Mouse (Mus musculus): ENCODE results near the gene Cacna2d1. TPM values are rescaled to one million over a fixed set of nuclear protein-coding genes. Genes with fewer than 3 reads are reported as not detected.
A peak's percentile ranks its signal among the peaks of the same experiment; 100 is the strongest.

Cacna2d1 gene
- polyA plus RNA-seq, 1 experiment from 2014 or later: 7.0 TPM

DNA sequence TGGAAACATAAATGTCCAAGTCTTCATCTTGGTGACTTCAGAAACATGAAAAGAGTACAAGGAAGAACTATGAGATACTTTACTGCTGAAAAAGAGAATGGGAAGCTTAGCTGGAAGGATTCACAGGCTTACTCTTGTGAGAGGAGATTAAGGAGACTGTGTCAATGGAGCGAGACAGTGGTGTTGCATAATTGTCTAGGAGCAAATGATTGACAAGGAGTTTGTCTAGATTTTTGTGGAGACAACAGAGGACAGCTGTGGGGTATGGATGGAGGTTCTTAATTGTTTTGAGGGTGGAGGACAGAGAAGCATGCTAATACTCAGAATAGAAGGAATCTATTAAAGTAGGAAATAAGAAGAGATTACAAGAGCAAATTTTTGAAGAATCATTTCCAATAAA is 100.8 kb downstream of the Cacna2d1 start:
- Histone ChIP-seq H3K9me3 (replicated peaks) (no peaks in the 10 kb centered on the region), H3K4me3 (no peak overlapping the region), H3K27ac (no peak overlapping the region), H3K36me3 (no peaks in the 10 kb centered on the region), H3K27me3 (ENCODE audit: low read depth, poor library complexity, severe bottlenecking) (no peaks in the 10 kb centered on the region), H3K4me1 (no peaks in the 10 kb centered on the region)
- no peak for DNase-seq (ENCODE audit: low spot score)
- WGBS: 92% methylated on average over 1 of the region's 1 CpGs

- Histone ChIP-seq H3K36me3 (no peaks in the 10 kb centered on the region), H3K27ac (no peak overlapping the region), H3K4me3 (no peak overlapping the region), H3K9me3 (replicated peaks) (no peaks in the 10 kb centered on the region), H3K27me3 (ENCODE audit: low read depth, poor library complexity, severe bottlenecking) (no peaks in the 10 kb centered on the region), H3K4me1 (peaks cover 10% of the 10 kb centered on the region)
- 83% methylated on average over 6 of the region's 6 CpGs for WGBS
- DNase-seq (ENCODE audit: low spot score): no peak
Measured at GRCm38 (mm10) chr5:16045147-16045878, 110.8 kb downstream of the Cacna2d1 start.

DNA sequence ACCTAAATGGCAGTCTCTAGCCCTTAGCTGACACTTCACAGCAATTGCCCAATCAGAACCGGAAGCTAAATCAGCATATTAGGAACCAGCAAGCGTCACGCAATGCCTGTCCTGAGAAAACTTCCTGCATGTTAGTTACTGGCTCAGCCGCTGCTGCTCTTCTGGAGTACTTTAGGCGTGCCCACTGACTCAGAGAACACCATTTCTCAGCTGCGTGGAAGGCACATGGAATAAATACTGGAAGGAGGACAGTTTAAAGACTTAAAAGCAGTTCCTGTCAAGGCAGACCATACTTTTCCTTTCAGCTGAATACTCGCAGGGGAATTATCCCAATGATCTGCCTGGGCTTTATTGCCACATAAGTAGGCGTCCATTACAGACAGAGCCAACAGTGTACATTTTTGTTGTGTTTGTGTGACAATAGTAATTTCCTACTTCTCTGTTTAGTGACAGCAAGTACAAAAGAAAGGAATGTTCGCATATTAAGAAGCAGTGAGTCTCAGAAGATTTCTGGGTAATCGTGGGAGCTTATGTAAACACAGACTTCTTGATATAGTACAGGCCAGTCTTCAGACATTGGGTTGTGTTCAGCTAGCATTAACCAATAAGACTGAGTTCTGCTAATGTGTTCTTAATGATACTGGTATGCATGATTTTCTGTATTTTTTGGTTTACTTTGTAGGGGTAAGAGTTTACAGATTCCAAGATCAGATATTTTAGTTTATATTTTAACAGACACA is 113.1 kb downstream of the Cacna2d1 start:
- Histone ChIP-seq H3K27me3 (ENCODE audit: low read depth, poor library complexity, severe bottlenecking) (no peaks in the 10 kb centered on the region), H3K4me1 (peaks cover 10% of the 10 kb centered on the region), H3K27ac (no peak overlapping the region; the same call in 1 of the 2 replicates), H3K9me3 (replicated peaks) (no peaks in the 10 kb centered on the region), H3K4me3 (no peak overlapping the region), H3K36me3 (no peaks in the 10 kb centered on the region)
- DNase-seq (ENCODE audit: low spot score): no peak
- WGBS: 64% methylated on average over 10 of the region's 10 CpGs

DNA sequence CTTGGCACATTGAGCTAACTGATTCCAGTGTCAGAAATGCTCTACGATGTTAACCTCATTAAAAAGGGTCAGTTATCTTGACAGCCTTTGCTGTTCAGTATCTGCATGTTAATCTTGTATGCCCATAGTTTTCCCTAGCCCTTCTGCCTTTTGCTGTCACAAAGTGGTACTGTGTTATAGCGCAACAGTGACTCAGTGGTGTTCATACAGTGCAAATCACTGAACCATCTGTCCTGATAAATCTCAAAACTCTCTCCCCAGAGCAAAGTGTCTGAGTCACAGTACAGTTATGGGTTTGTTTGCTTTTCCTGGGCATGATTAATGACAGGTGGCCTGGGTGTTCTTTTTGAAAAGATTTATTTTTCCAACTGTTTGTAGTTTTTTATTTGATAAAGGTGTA is 122.3 kb downstream of the Cacna2d1 start:
- H3K9me3 ChIP-seq (replicated peaks): no peaks in the 10 kb centered on the region
- no peak for DNase-seq (ENCODE audit: low spot score)
- no peak overlapping the region for H3K27ac ChIP-seq
- peaks cover 3% of the 10 kb centered on the region; the same call in 1 of the 2 replicates for H3K4me1 ChIP-seq
- H3K36me3 ChIP-seq: no peaks in the 10 kb centered on the region
- 58% methylated on average over 2 of the region's 2 CpGs for WGBS
- no peaks in the 10 kb centered on the region for H3K27me3 ChIP-seq (ENCODE audit: low read depth, poor library complexity, severe bottlenecking)
- no peak overlapping the region for H3K4me3 ChIP-seq

- Histone ChIP-seq H3K4me1 (peaks cover 11% of the 10 kb centered on the region), H3K9me3 (replicated peaks) (no peaks in the 10 kb centered on the region), H3K27me3 (ENCODE audit: low read depth, poor library complexity, severe bottlenecking) (no peaks in the 10 kb centered on the region), H3K27ac (no peak overlapping the region), H3K36me3 (no peaks in the 10 kb centered on the region), H3K4me3 (no peak overlapping the region)
- no peak for DNase-seq (ENCODE audit: low spot score)
- 55% methylated on average over 5 of the region's 5 CpGs for WGBS
Measured at GRCm38 (mm10) chr5:16062773-16063172, 128.3 kb downstream of the Cacna2d1 start.

- Histone ChIP-seq H3K36me3 (no peaks in the 10 kb centered on the region), H3K27me3 (ENCODE audit: low read depth, poor library complexity, severe bottlenecking) (no peaks in the 10 kb centered on the region)
- no peak for DNase-seq (ENCODE audit: low spot score)
Measured at GRCm38 (mm10) chr5:16063273-16063672, 128.8 kb downstream of the Cacna2d1 start.

GRCm38 (mm10) chr5:16063949-16064348 is 129.5 kb downstream of the Cacna2d1 start:
- 75% methylated on average over 3 of the region's 3 CpGs for WGBS
- peaks cover 11% of the 10 kb centered on the region for H3K4me1 ChIP-seq
- no peaks in the 10 kb centered on the region for H3K27me3 ChIP-seq (ENCODE audit: low read depth, poor library complexity, severe bottlenecking)
- no peak overlapping the region for H3K27ac ChIP-seq
- no peak for DNase-seq (ENCODE audit: low spot score)
- no peaks in the 10 kb centered on the region for H3K36me3 ChIP-seq
- no peaks in the 10 kb centered on the region for H3K9me3 ChIP-seq (replicated peaks)
- no peak overlapping the region for H3K4me3 ChIP-seq

More at GRCm38 (mm10) chr5:16063273-16063672, 128.8 kb downstream of the Cacna2d1 start:
- Histone ChIP-seq H3K4me1 (peaks cover 11% of the 10 kb centered on the region), H3K4me3 (no peak overlapping the region), H3K9me3 (replicated peaks) (no peaks in the 10 kb centered on the region), H3K27ac (no peak overlapping the region)

DNA sequence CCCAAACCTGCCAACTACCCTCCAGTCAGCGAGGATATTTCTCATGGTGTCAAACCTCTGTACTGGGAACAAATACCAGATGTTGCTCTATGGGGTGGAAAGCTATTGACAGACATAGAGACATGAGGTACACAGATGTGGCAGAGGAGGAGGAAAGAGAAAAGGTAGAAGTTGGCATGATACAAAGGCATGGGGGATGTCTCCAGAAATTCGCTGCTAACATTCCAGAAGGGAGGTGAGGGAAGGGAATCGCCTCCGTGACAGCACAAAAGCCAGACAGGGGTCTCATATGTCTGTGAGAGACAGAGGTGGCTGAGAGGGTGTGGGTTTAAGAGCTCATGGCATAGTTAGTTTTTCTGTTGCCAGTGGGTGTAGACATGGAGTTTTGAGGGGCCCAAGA is 131.3 kb downstream of the Cacna2d1 start:
- peaks cover 11% of the 10 kb centered on the region for H3K4me1 ChIP-seq
- H3K4me3 ChIP-seq: no peak overlapping the region
- DNase-seq (ENCODE audit: low spot score): peak; percentile 32
- no peaks in the 10 kb centered on the region for H3K9me3 ChIP-seq (replicated peaks)
- no peaks in the 10 kb centered on the region for H3K27me3 ChIP-seq (ENCODE audit: low read depth, poor library complexity, severe bottlenecking)
- H3K27ac ChIP-seq: no peak overlapping the region
- H3K36me3 ChIP-seq: no peaks in the 10 kb centered on the region
- WGBS: 55% methylated on average over 4 of the region's 4 CpGs

GRCm38 (mm10) chr5:16082253-16082652 is 147.8 kb downstream of the Cacna2d1 start:
- 79% methylated on average over 2 of the region's 2 CpGs for WGBS
- H3K4me1 ChIP-seq: peaks cover 7% of the 10 kb centered on the region
- no peak overlapping the region for H3K27ac ChIP-seq
- H3K4me3 ChIP-seq: no peak overlapping the region
- no peaks in the 10 kb centered on the region for H3K9me3 ChIP-seq (replicated peaks)
- H3K36me3 ChIP-seq: no peaks in the 10 kb centered on the region
- no peak for DNase-seq (ENCODE audit: low spot score)
- H3K27me3 ChIP-seq (ENCODE audit: low read depth, poor library complexity, severe bottlenecking): no peaks in the 10 kb centered on the region

- no peaks in the 10 kb centered on the region for H3K9me3 ChIP-seq (replicated peaks)
- no peak overlapping the region for H3K4me3 ChIP-seq
- H3K27me3 ChIP-seq (ENCODE audit: low read depth, poor library complexity, severe bottlenecking): no peaks in the 10 kb centered on the region
- H3K4me1 ChIP-seq: peaks cover 13% of the 10 kb centered on the region
- H3K27ac ChIP-seq: no peak overlapping the region
- DNase-seq (ENCODE audit: low spot score): no peak
- no peaks in the 10 kb centered on the region for H3K36me3 ChIP-seq
- 75% methylated on average over 10 of the region's 10 CpGs for WGBS
Measured at GRCm38 (mm10) chr5:16086979-16087902, 152.8 kb downstream of the Cacna2d1 start.

GRCm38 (mm10) chr5:16087995-16088394 is 153.5 kb downstream of the Cacna2d1 start:
- Histone ChIP-seq H3K27me3 (ENCODE audit: low read depth, poor library complexity, severe bottlenecking) (no peaks in the 10 kb centered on the region), H3K9me3 (replicated peaks) (no peaks in the 10 kb centered on the region), H3K36me3 (no peaks in the 10 kb centered on the region), H3K27ac (no peak overlapping the region), H3K4me1 (peaks cover 13% of the 10 kb centered on the region), H3K4me3 (no peak overlapping the region)
- 80% methylated on average over 2 of the region's 2 CpGs for WGBS
- no peak for DNase-seq (ENCODE audit: low spot score)

- Histone ChIP-seq H3K27me3 (ENCODE audit: low read depth, poor library complexity, severe bottlenecking) (no peaks in the 10 kb centered on the region), H3K27ac (no peak overlapping the region), H3K36me3 (no peaks in the 10 kb centered on the region), H3K9me3 (replicated peaks) (no peaks in the 10 kb centered on the region), H3K4me3 (no peak overlapping the region), H3K4me1 (peaks cover 6% of the 10 kb centered on the region)
- no peak for DNase-seq (ENCODE audit: low spot score)
- WGBS: 90% methylated on average over 7 of the region's 7 CpGs
Measured at GRCm38 (mm10) chr5:16092540-16092939, 158.0 kb downstream of the Cacna2d1 start.

Measured in limb, embryonic 10.5 days (tissue).